Comparison of ENCODE assay signal across 10 mouse cellular contexts in the genomic region with DNA sequence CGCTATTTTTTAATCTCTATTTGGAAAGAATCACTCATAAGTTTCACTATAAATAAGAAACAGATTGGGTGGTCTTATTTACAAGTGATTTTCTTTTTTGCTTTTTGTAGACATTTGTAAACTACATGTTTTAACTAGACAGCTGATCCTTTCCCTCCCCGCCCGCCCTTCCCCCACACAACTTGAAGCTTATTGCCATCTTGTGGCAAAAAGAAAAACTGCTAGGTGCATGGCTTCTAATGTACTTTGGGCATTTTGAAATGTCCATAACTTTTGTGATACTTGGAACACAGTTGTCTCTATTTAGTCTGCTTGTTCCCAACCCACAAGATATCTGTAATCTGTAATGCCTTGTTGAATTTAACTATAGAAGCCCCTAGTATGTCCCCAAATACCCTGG. TPM values are rescaled to one million over a fixed set of nuclear protein-coding genes. Genes with fewer than 3 reads are reported as not detected.
DNase-seq lines count a peak whose midpoint lies in the region; ATAC-seq and TF ChIP-seq lines count a peak whose summit lies in the region.
"Had no signal": no experiment of that assay in that cellular context is flagged by ENCODE, and none has a peak within 500 bp of the region (broad histone marks: within the 10 kb centered on the region; RNA-seq: fewer than 3 reads in every experiment).

No protein-coding gene starts in this region.

- no peaks in the 10 kb centered on the region; the same call in 1 of the 2 replicates for H3K36me3 ChIP-seq in forebrain, postnatal 0 days (ENCODE audit: insufficient read depth)
- no peaks in the 10 kb centered on the region for H3K36me3 ChIP-seq in forebrain, embryonic 11.5 days (ENCODE audit: control insufficient read depth, insufficient read depth, low read length)
- H3K36me3 ChIP-seq in liver, postnatal 0 days (replicated peaks; ENCODE audit: insufficient read depth, low read length): peaks cover 10% of the 10 kb centered on the region
- H3K36me3 ChIP-seq in liver, embryonic 12.5 days: peaks cover 47% of the 10 kb centered on the region

- peak; percentile 36; the same call in 1 of the 2 replicates for ATAC-seq in forebrain, postnatal 0 days
- ATAC-seq in forebrain, embryonic 11.5 days (replicated peaks; ENCODE audit: low FRiP score): no peak
- ATAC-seq in liver, postnatal 0 days: no peak
- no peak for ATAC-seq in liver, embryonic 12.5 days
- 0 out of 2 replicates have a peak, but pooled peaks have one; percentile 48 for ATAC-seq in megakaryocyte progenitor cell, adult 5-6 weeks (replicated peaks; ENCODE audit: poor library complexity)
- no peak for ATAC-seq in inflammation-experienced regulatory T-cells, adult 6 months
- ATAC-seq: intestine, embryonic 15.5 days had no signal

- H3K9me3 ChIP-seq in forebrain, postnatal 0 days (ENCODE audit: low read length): no peaks in the 10 kb centered on the region
- H3K9me3 ChIP-seq in forebrain, embryonic 11.5 days (ENCODE audit: control insufficient read depth, low read length): no peaks in the 10 kb centered on the region
- no peaks in the 10 kb centered on the region for H3K9me3 ChIP-seq in liver, postnatal 0 days (ENCODE audit: low read length)
- no peaks in the 10 kb centered on the region for H3K9me3 ChIP-seq in liver, embryonic 12.5 days (replicated peaks)
- H3K9me3 ChIP-seq: intestine, embryonic 15.5 days had no signal

- no peak overlapping the region for H3K27ac ChIP-seq in forebrain, postnatal 0 days (ENCODE audit: low read depth, low read length)
- no peak overlapping the region for H3K27ac ChIP-seq in forebrain, embryonic 11.5 days (ENCODE audit: low read depth, low read length)
- H3K27ac ChIP-seq in liver, postnatal 0 days (ENCODE audit: low read depth): no peak overlapping the region
- no peak overlapping the region for H3K27ac ChIP-seq in liver, embryonic 12.5 days
- H3K27ac ChIP-seq: intestine, embryonic 15.5 days had no signal

- H3K27me3 ChIP-seq in forebrain, postnatal 0 days (ENCODE audit: insufficient read depth, low read length): no peaks in the 10 kb centered on the region
- H3K27me3 ChIP-seq in forebrain, embryonic 11.5 days (ENCODE audit: control insufficient read depth, insufficient read depth, low read length): no peaks in the 10 kb centered on the region
- no peaks in the 10 kb centered on the region for H3K27me3 ChIP-seq in liver, postnatal 0 days (ENCODE audit: insufficient read depth, low read length)
- no peaks in the 10 kb centered on the region for H3K27me3 ChIP-seq in liver, embryonic 12.5 days (replicated peaks)
- H3K27me3 ChIP-seq: intestine, embryonic 15.5 days had no signal

- H3K4me3 ChIP-seq in forebrain, postnatal 0 days (ENCODE audit: low read depth, low read length): no peak overlapping the region
- H3K4me3 ChIP-seq in forebrain, embryonic 11.5 days (ENCODE audit: low read depth, low read length): no peak overlapping the region
- no peak overlapping the region for H3K4me3 ChIP-seq in liver, postnatal 0 days (ENCODE audit: low read depth, low read length)
- H3K4me3 ChIP-seq in liver, embryonic 12.5 days: no peak overlapping the region
- H3K4me3 ChIP-seq: intestine, embryonic 15.5 days had no signal

- no peak for TF ChIP-seq EP300 in liver, postnatal 0 days (IDR thresholded peaks at IDR 0.05; ENCODE audit: low read depth)

- H3K4me1 ChIP-seq in forebrain, postnatal 0 days (ENCODE audit: insufficient read depth): no peaks in the 10 kb centered on the region; the same call in 1 of the 2 replicates
- H3K4me1 ChIP-seq in forebrain, embryonic 11.5 days (replicated peaks; ENCODE audit: control insufficient read depth, insufficient read depth, low read length): no peaks in the 10 kb centered on the region
- H3K4me1 ChIP-seq in liver, postnatal 0 days (ENCODE audit: insufficient read depth): no peaks in the 10 kb centered on the region
- no peaks in the 10 kb centered on the region for H3K4me1 ChIP-seq in liver, embryonic 12.5 days
- H3K4me1 ChIP-seq: intestine, embryonic 15.5 days had no signal

- DNase-seq in forebrain, postnatal 0 days: peak; percentile 20
- DNase-seq in forebrain, embryonic 11.5 days (ENCODE audit: low spot score): no peak
- DNase-seq in liver, postnatal 0 days: no peak
- DNase-seq in adipocyte (ENCODE audit: low spot score): peak; percentile 80
- DNase-seq in thymus, postnatal 10 days (ENCODE audit: low spot score in 2 of 2): no peak
- DNase-seq: heart, adult 11 months had no signal

- TF ChIP-seq CTCF in forebrain, postnatal 0 days (IDR thresholded peaks at IDR 0.05; ENCODE audit: low read depth): peak; percentile 72
- peak; percentile 62 for TF ChIP-seq CTCF in liver, postnatal 0 days (IDR thresholded peaks at IDR 0.05; ENCODE audit: low read depth)

- WGBS in forebrain, postnatal 0 days: 74% methylated on average over 3 of the region's 3 CpGs
- 85% methylated on average over 3 of the region's 3 CpGs for WGBS in forebrain, embryonic 11.5 days
- WGBS in liver, postnatal 0 days (ENCODE audit: insufficient replicate concordance): 84% methylated on average over 3 of the region's 3 CpGs
- 84% methylated on average over 3 of the region's 3 CpGs for WGBS in liver, embryonic 12.5 days (ENCODE audit: insufficient replicate concordance)

- H3K4me2 ChIP-seq in forebrain, postnatal 0 days (ENCODE audit: low read depth): no peak overlapping the region
- no peak overlapping the region for H3K4me2 ChIP-seq in forebrain, embryonic 11.5 days (ENCODE audit: low read depth, low read length, severe bottlenecking)
- H3K4me2 ChIP-seq in liver, postnatal 0 days (ENCODE audit: low read depth, low read length): no peak overlapping the region
- no peak overlapping the region for H3K4me2 ChIP-seq in liver, embryonic 12.5 days
- H3K4me2 ChIP-seq: intestine, embryonic 15.5 days had no signal

- no peak overlapping the region for H3K9ac ChIP-seq in forebrain, postnatal 0 days
- no peak overlapping the region for H3K9ac ChIP-seq in forebrain, embryonic 11.5 days (ENCODE audit: low read length)
- H3K9ac ChIP-seq in liver, postnatal 0 days (replicated peaks): no peak overlapping the region
- no peak overlapping the region for H3K9ac ChIP-seq in liver, embryonic 12.5 days
- H3K9ac ChIP-seq: intestine, embryonic 15.5 days had no signal

RNA-seq across cellular contexts. Expression of a gene that starts 21.1 kb away (rescaled TPM):
- total RNA-seq in forebrain, postnatal 0 days (2014; rRNA removed): 3.7 and 5.1 TPM in 2 replicates
- 1.7 and 2.2 TPM in 2 replicates for polyA plus RNA-seq in forebrain, postnatal 0 days (2015; fragmentation: Nextera tagmentation; extraction: Ambion mirVana)
- 11.1 and 13.3 TPM in 2 replicates for polyA plus RNA-seq in forebrain, embryonic 11.5 days (2014; fragmentation: Nextera tagmentation; extraction: Ambion mirVana)
- polyA plus RNA-seq in liver, postnatal 0 days (2015; fragmentation: Nextera tagmentation; extraction: Ambion mirVana): 1.2 and 1.3 TPM in 2 replicates
- 4.4 and 4.6 TPM in 2 replicates for polyA plus RNA-seq in liver, embryonic 12.5 days (2016; fragmentation: Nextera tagmentation; extraction: Ambion mirVana)
- total RNA-seq in megakaryocyte progenitor cell, adult 5-6 weeks (2015): 11.7 and 14.4 TPM in 2 replicates
- total RNA-seq in megakaryocyte progenitor cell, adult 5-6 weeks (2017): 10.9 and 13.5 TPM in 2 replicates
- polyA plus RNA-seq in inflammation-experienced regulatory T-cells, adult 6 months (2017; shearing (Covaris generic)): 1 to 10 TPM; 3.4 to 4.9 (median 4.4) TPM

RNA-seq across cellular contexts. Expression of a gene that starts 33.5 kb away (rescaled TPM):
- total RNA-seq in forebrain, postnatal 0 days (2014; rRNA removed): 5.1 and 11.2 TPM in 2 replicates
- polyA plus RNA-seq in forebrain, postnatal 0 days (2015; fragmentation: Nextera tagmentation; extraction: Ambion mirVana): 2.1 and 2.9 TPM in 2 replicates
- polyA plus RNA-seq in forebrain, embryonic 11.5 days (2014; fragmentation: Nextera tagmentation; extraction: Ambion mirVana): 3.9 and 4.7 TPM in 2 replicates
- 4.9 and 5.6 TPM in 2 replicates for polyA plus RNA-seq in liver, postnatal 0 days (2015; fragmentation: Nextera tagmentation; extraction: Ambion mirVana)
- polyA plus RNA-seq in liver, embryonic 12.5 days (2016; fragmentation: Nextera tagmentation; extraction: Ambion mirVana): 4.6 and 5.9 TPM in 2 replicates
- total RNA-seq in megakaryocyte progenitor cell, adult 5-6 weeks (2015): 0.59 and 0.77 TPM in 2 replicates
- 0.79 and 1.7 TPM in 2 replicates for total RNA-seq in megakaryocyte progenitor cell, adult 5-6 weeks (2017)
- polyA plus RNA-seq in inflammation-experienced regulatory T-cells, adult 6 months (2017; shearing (Covaris generic)): not detected

Comparison
In these comparisons a context has a peak if more than half of its experiments do, and no peak if none do; other contexts are left out.
1. ATAC-seq: peak in forebrain, postnatal 0 days (single experiment) and megakaryocyte progenitor cell, adult 5-6 weeks (single experiment); none in forebrain, embryonic 11.5 days (single experiment), liver, postnatal 0 days (single experiment), liver, embryonic 12.5 days (single experiment) and inflammation-experienced regulatory T-cells, adult 6 months (single experiment).
2. DNase-seq: peak in forebrain, postnatal 0 days (single experiment) and adipocyte (single experiment); none in forebrain, embryonic 11.5 days (single experiment), liver, postnatal 0 days (single experiment) and thymus, postnatal 10 days (0 of 2).